Mouse (Mus musculus) heart, embryonic 12.5 days (tissue): ENCODE measurements around the gene Olfr318. TPM values are rescaled to one million over a fixed set of nuclear protein-coding genes. Genes with fewer than 3 reads are reported as not detected.
"Not testable (repeated sequence)": the region's sequence is repeated elsewhere in the genome, so short reads cannot be mapped to it uniquely, and the experiment has no call there.

Experiments used
- ATAC-seq: fragments of 200-750 bp; cut with Nextera tagmentation; 2 replicates; pipeline ENCODE4 v1.8.0; 2017; ENCODE audit warnings: moderate TSS enrichment, moderate library complexity; ENCODE audit not compliant: insufficient number of reproducible peaks, low FRiP score
- H3K27ac ChIP-seq: fragments of 300-500 bp; sonication (generic); 2 replicates; pipeline ENCODE4 v1.5.1; 2016; ENCODE audit warnings: mild to moderate bottlenecking, moderate library complexity; ENCODE audit not compliant: poor library complexity, severe bottlenecking
- H3K27me3 ChIP-seq: fragments of 300-500 bp; sonication (generic); replicated peaks from 2 replicates; pipeline ENCODE4 v1.6.1; 2016; ENCODE audit warnings: mild to moderate bottlenecking, moderate library complexity
- H3K36me3 ChIP-seq: fragments of 300-500 bp; sonication (generic); 2 replicates; pipeline ENCODE4 v1.6.1; 2016; ENCODE audit warnings: mild to moderate bottlenecking, moderate library complexity
- H3K4me1 ChIP-seq: fragments of 300-500 bp; sonication (generic); replicated peaks from 2 replicates; pipeline ENCODE4 v1.6.1; 2016; ENCODE audit warnings: mild to moderate bottlenecking
- H3K4me2 ChIP-seq: fragments of 300-500 bp; sonication (generic); 2 replicates; pipeline ENCODE4 v1.6.1; 2016; ENCODE audit warnings: mild to moderate bottlenecking, moderate library complexity
- H3K4me3 ChIP-seq: fragments of 300-500 bp; sonication (generic); 2 replicates; pipeline ENCODE4 v1.5.1; 2016; ENCODE audit warnings: mild to moderate bottlenecking
- H3K9ac ChIP-seq: fragments of 300-500 bp; sonication (generic); 2 replicates; pipeline ENCODE4 v1.6.1; 2016; ENCODE audit warnings: mild to moderate bottlenecking, moderate library complexity
- H3K9me3 ChIP-seq: fragments of 300-500 bp; sonication (generic); replicated peaks from 2 replicates; pipeline ENCODE4 v1.6.1; 2016; ENCODE audit warnings: mild to moderate bottlenecking, moderate library complexity
- WGBS: fragments of 180-500 bp; shearing (Covaris S2); methylation state at CpG from one replicate; pipeline ENCODE4 v1.1.7; 2016; 5-methylcytosine and 5-hydroxymethylcytosine counted together
- polyA plus RNA-seq: library from polyadenylated mRNA; unstranded; fragments of >200 nt; fragmentation: Nextera tagmentation; extraction: Ambion mirVana; gene quantifications from 2 replicates; pipeline ENCODE4 v1.2.1, GENCODE M21; 2016

Gene Olfr318
- not detected in 2 replicates for polyA plus RNA-seq

DNA sequence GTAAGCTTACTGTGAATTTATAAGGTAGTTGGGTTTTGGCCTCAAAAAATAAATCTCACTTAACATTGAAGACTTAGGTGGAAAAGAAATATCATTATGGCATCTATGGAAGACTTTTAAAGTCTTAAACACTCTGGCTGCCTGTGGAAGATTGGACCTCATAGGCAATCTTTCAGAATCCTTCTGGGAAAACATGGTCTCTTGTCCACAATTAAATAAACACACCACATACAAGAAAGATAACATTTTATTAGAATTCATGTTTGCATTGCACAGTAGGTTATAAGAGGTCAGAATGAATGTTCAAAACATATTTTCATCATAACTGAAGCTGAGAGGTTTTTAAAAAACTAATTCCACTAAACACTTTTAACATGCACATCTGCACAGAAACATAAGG lies at the start of gene Olfr318:
TSS of gene Olfr318 (minus strand) at position 101 of the 400 bp plus-strand sequence.
- no peak within 1 kb of the TSS for H3K4me2 ChIP-seq
- no peaks in the 10 kb centered on the region for H3K4me1 ChIP-seq
- ATAC-seq: no peak
- H3K9ac ChIP-seq: no peak within 1 kb of the TSS
- no peaks in the 10 kb centered on the region for H3K36me3 ChIP-seq
- no peak within 1 kb of the TSS for H3K4me3 ChIP-seq
- H3K27ac ChIP-seq: no peak within 1 kb of the TSS
- 0 out of 2 replicates have a peak, but pooled peaks cover 3% of the 10 kb centered on the region for H3K9me3 ChIP-seq
- no peaks in the 10 kb centered on the region for H3K27me3 ChIP-seq

DNA sequence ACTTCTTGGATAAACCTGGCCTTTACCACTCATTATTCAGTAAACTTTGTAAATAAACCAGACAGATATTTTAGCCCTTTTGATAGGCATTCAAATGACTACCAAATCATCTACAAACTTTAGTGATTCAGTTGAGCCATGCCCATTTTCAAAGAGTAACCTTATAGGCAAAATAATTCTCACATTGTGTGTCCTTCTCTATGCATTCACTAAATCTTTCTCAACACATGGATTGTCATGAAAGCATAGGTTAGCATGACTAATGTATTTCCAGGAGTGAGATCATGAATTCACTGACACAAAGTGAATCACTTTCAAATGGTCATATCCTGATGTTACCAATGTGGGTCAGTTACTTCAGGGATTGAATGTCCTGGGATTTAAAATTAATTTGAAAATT lies 49.1 kb upstream of the Olfr318 start, which contains the start of gene Olfr315:
TSS of gene Olfr315 (plus strand) at position 301 of the 400 bp plus-strand sequence.
- Histone ChIP-seq H3K9ac (no peak within 1 kb of the TSS), H3K4me3 (no peak within 1 kb of the TSS), H3K27ac (no peak within 1 kb of the TSS), H3K9me3 (no peaks in the 10 kb centered on the region), H3K4me2 (no peak within 1 kb of the TSS), H3K4me1 (no peaks in the 10 kb centered on the region), H3K27me3 (no peaks in the 10 kb centered on the region), H3K36me3 (no peaks in the 10 kb centered on the region)
- no peak for ATAC-seq

DNA sequence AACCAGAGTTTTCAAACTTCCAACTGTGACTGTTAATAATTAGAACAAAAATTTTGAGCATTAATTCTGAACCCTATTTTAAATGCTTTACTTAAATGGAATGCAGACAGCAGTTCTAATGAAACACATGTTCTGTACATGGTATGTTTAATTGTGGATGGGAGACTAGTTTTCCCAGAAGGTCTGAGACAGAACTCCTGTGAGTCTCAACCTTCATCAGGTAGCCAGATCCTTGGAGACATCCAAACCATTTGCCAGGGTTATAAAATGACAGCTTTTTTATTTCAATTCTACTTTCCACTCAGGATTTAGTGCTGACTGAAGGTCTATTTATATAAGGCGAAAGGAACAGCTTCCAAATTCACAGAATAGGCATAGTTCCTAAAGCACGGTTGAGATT lies 28.6 kb upstream of the Olfr318 start, which contains the start of gene Olfr316:
TSS of gene Olfr316 (plus strand) at position 301 of the 400 bp plus-strand sequence.
- H3K4me1 ChIP-seq: no peaks in the 10 kb centered on the region
- H3K27ac ChIP-seq: no peak within 1 kb of the TSS
- WGBS: 83% methylated on average over 2 of the region's 2 CpGs
- H3K4me2 ChIP-seq: no peak within 1 kb of the TSS
- no peak within 1 kb of the TSS for H3K9ac ChIP-seq
- H3K27me3 ChIP-seq: no peaks in the 10 kb centered on the region
- no peak within 1 kb of the TSS for H3K4me3 ChIP-seq
- 0 out of 2 replicates have a peak, but pooled peaks cover 2% of the 10 kb centered on the region for H3K9me3 ChIP-seq
- no peak for ATAC-seq
- no peaks in the 10 kb centered on the region for H3K36me3 ChIP-seq

DNA sequence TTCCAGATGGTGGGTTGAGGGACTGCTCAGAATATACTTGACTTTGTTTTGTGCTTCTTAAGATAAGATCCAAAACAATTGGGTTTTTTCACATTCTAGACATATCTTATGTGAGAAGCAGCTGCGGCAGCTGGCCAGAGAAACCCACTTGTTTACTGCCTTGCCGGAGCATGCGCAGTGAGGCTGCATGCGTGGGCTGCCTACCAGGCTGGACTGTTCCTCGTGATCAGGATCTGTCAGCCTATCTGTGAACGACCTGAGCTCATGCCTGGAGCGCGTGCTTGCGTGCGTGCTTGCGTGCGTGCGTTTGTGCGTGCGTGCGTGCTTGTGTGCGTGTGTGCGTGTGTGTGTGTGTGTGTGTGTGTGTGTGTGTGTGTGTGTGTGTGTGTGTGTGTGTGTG lies 27.3 kb upstream of the Olfr318 start:
- not testable (repeated sequence) for H3K27ac ChIP-seq, H3K36me3 ChIP-seq, H3K4me3 ChIP-seq, H3K9me3 ChIP-seq, H3K4me1 ChIP-seq, H3K9ac ChIP-seq, ATAC-seq, H3K4me2 ChIP-seq, H3K27me3 ChIP-seq
- WGBS: 71% methylated on average over 18 of the region's 18 CpGs

DNA sequence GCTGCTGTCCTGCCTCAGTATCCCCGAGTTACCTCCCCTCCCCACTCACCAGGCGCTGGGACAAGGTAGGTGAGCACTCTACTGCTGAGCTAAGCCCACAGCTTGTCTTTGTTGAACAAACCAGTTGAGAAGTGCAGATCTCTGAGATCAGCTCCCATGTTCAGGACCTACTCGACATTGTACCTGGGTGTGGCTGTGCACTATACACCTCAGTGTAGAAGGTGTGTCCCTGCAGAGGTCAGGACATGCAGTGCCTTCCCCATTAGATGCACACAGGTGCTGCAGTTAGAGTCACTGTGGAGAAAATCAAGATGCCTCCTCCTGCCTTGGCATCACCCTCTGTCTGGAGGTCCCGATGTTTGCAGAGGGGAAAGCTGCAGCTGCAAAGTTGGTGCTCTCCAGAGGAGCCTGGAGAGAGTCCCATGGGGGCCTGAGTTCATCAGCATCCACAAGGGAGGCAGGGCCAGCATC lies 15.0 kb upstream of the Olfr318 start, which contains the start of gene Olfr317:
TSS of gene Olfr317 (minus strand) at position 421 of the 471 bp plus-strand sequence.
- no peaks in the 10 kb centered on the region for H3K36me3 ChIP-seq
- H3K4me2 ChIP-seq: no peak within 1 kb of the TSS
- H3K4me1 ChIP-seq: no peaks in the 10 kb centered on the region
- H3K9ac ChIP-seq: no peak within 1 kb of the TSS
- no peak within 1 kb of the TSS for H3K4me3 ChIP-seq
- ATAC-seq: no peak
- no peaks in the 10 kb centered on the region for H3K9me3 ChIP-seq
- 61% methylated on average over 4 of the region's 4 CpGs for WGBS
- no peaks in the 10 kb centered on the region for H3K27me3 ChIP-seq
- no peak within 1 kb of the TSS for H3K27ac ChIP-seq

DNA sequence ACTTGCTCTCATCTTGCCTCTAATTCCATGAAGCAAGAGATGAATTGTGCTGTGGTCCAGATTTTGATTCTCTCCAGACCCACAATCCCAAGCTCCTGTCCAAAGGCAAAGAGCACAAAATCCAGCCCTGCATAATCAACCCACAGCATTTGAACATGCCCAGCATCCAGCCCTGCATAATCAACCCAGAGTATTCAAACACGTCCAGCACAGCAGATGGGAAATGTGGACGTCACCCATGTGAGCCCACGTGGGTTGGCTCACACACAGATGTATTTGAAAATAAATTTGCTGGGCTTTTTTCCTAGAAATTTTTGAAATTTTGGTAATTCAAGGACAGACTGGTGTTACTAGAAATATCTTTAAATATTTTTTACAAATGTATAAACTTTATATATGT lies 9.6 kb upstream of the Olfr318 start:
- Histone ChIP-seq H3K4me2 (no peak overlapping the region), H3K4me3 (no peak overlapping the region), H3K4me1 (no peaks in the 10 kb centered on the region), H3K27ac (no peak overlapping the region), H3K9ac (no peak overlapping the region), H3K9me3 (no peaks in the 10 kb centered on the region), H3K27me3 (no peaks in the 10 kb centered on the region), H3K36me3 (no peaks in the 10 kb centered on the region)
- 54% methylated on average over 3 of the region's 3 CpGs for WGBS
- ATAC-seq: no peak

DNA sequence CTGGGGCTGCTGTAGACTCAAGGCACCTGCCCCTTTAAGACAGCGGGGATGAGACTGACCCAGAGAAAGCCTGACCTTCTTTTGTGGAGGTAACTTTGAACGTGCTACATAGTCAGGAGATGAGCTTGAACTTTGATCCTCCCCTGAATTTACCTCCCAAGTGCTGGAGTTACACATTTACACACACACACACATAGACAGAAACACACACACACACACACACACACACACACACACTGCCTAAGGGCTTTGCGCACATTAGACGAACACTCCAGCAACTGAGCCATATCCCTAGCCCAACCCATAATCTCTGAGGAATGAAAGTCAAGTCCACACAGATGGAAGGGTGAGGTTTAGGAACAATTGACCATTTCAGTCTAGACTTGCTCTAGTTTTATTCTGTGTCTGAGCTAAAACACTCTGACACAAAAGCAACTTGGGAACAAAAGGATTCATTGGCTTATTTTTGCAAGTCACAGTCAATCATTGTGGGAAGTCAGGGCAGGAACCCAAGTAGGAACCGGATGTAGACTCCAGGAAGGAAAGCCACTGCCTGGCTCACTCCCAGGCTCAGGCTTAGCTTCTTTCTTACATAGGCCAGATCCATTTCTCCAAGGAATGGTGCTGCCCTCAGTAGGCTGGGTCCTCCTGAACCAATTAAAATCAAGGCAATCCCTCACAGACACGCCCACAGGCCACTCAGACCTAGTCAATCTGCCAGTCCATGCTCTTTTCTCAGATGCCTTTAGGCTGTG lies 4.3 kb upstream of the Olfr318 start:
- ATAC-seq, H3K9me3 ChIP-seq, H3K4me3 ChIP-seq, H3K4me2 ChIP-seq, H3K27me3 ChIP-seq, H3K4me1 ChIP-seq, H3K9ac ChIP-seq, H3K36me3 ChIP-seq, H3K27ac ChIP-seq: not testable (repeated sequence)
- 73% methylated on average over 6 of the region's 6 CpGs for WGBS

- ATAC-seq: no peak
- Histone ChIP-seq H3K4me2 (no peak overlapping the region), H3K9ac (no peak overlapping the region), H3K9me3 (no peaks in the 10 kb centered on the region), H3K4me3 (no peak overlapping the region), H3K4me1 (no peaks in the 10 kb centered on the region), H3K27ac (no peak overlapping the region), H3K27me3 (no peaks in the 10 kb centered on the region), H3K36me3 (no peaks in the 10 kb centered on the region)
- 78% methylated on average over 4 of the region's 4 CpGs for WGBS
Observed at GRCm38 (mm10) chr11:58719701-58720100, 4.1 kb downstream of the Olfr318 start.

GRCm38 (mm10) chr11:58717723-58718122 lies 6.1 kb downstream of the Olfr318 start:
- H3K36me3 ChIP-seq, H3K27ac ChIP-seq, H3K4me1 ChIP-seq, H3K9me3 ChIP-seq, H3K4me3 ChIP-seq, ATAC-seq, H3K4me2 ChIP-seq, H3K9ac ChIP-seq, H3K27me3 ChIP-seq: not testable (repeated sequence)
- WGBS: 87% methylated on average over 7 of the region's 7 CpGs

- ATAC-seq: no peak
- H3K9ac ChIP-seq: no peak overlapping the region
- H3K27ac ChIP-seq: no peak overlapping the region
- H3K27me3 ChIP-seq: no peaks in the 10 kb centered on the region
- H3K4me3 ChIP-seq: no peak overlapping the region
- H3K4me2 ChIP-seq: no peak overlapping the region
- WGBS: 75% methylated on average over 11 of the region's 11 CpGs
- H3K9me3 ChIP-seq: no peaks in the 10 kb centered on the region
- no peaks in the 10 kb centered on the region for H3K4me1 ChIP-seq
- no peaks in the 10 kb centered on the region for H3K36me3 ChIP-seq
Observed at GRCm38 (mm10) chr11:58709086-58709485, 14.7 kb downstream of the Olfr318 start.

GRCm38 (mm10) chr11:58698862-58699261 lies 25.0 kb downstream of the Olfr318 start, which contains the start of gene Olfr319:
Gene Olfr319, plus strand, starts transcription at chr11:58699162.
- H3K9me3 ChIP-seq: peaks cover 14% of the 10 kb centered on the region
- H3K4me3 ChIP-seq: no peak within 1 kb of the TSS
- H3K9ac ChIP-seq: no peak within 1 kb of the TSS
- no peak within 1 kb of the TSS for H3K4me2 ChIP-seq
- no peak within 1 kb of the TSS for H3K27ac ChIP-seq
- 73% methylated on average over 3 of the region's 3 CpGs for WGBS
- no peaks in the 10 kb centered on the region for H3K4me1 ChIP-seq
- no peaks in the 10 kb centered on the region for H3K36me3 ChIP-seq
- H3K27me3 ChIP-seq: no peaks in the 10 kb centered on the region
- no peak for ATAC-seq
